Mouse (Mus musculus) liver, adult 2 months (tissue): ENCODE results near the gene Vps13d.

ENCODE experiments used
- CTCF ChIP-seq: fragments of 200-500 bp; IDR thresholded peaks from 2 replicates; pipeline ENCODE4 v1.5.1; 2011; ENCODE audit warnings: low read depth, low read length, control low read depth
- POLR2A ChIP-seq: fragments of 200-500 bp; IDR thresholded peaks from 2 replicates; pipeline ENCODE4 v1.6.1; 2011; ENCODE audit warnings: low read length, control low read depth; ENCODE audit not compliant: insufficient read depth; ENCODE audit errors: extremely low read depth

DNA sequence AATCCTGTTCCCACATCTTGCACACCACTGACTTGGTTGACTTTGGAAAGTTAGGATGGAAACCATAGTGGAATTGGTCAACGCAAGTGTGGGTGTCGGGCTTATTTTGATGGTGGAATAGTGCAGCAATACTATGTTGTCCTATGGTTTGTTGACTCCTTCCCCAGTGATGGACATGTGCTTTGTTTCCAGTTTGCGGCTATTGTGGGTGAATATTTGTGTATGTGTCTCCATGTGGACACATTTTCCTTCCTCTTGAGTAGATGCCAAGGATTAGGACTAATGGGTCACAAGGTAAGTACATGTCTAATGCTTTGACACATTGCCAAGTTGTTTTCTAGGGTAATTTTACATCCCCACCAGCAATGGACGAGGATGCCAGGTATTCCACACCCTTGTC is 233.6 kb downstream of the Vps13d start:
- TF ChIP-seq POLR2A (no peak), CTCF (no peak)
